Mouse (Mus musculus) lung, adult 10 weeks (tissue): ENCODE data around the gene Zfp961. TPM values are rescaled to one million over a fixed set of nuclear protein-coding genes. Genes with fewer than 3 reads are reported as not detected.

ENCODE experiments used
- polyA plus RNA-seq: library from polyadenylated mRNA; stranded (reverse); fragments of 350-450 nt; fragmentation: Illumina TruSeq; extraction: RNeasy Lipid Tissue Mini Kit (QIAGEN cat#74804); gene quantifications from one replicate; pipeline ENCODE4 v1.2.3, GENCODE M21; 2014; ENCODE audit warnings: low read depth, low replicate concordance; ENCODE audit not compliant: insufficient read depth

Gene Zfp961
- 8.9 TPM for polyA plus RNA-seq

GRCm38 (mm10) chr8:71950482-71951221 lies at the start of gene Zfp961:
TSS of gene Zfp961 (plus strand) at chr8:71951038.

GRCm38 (mm10) chr8:71908309-71909261 lies 42.3 kb upstream of the Zfp961 start, which contains the start of the genes Zfp882 and Zfp617:
TSS of gene Zfp882 (plus strand) at chr8:71908608.
TSS of gene Zfp617 (plus strand) at chr8:71908635.

DNA sequence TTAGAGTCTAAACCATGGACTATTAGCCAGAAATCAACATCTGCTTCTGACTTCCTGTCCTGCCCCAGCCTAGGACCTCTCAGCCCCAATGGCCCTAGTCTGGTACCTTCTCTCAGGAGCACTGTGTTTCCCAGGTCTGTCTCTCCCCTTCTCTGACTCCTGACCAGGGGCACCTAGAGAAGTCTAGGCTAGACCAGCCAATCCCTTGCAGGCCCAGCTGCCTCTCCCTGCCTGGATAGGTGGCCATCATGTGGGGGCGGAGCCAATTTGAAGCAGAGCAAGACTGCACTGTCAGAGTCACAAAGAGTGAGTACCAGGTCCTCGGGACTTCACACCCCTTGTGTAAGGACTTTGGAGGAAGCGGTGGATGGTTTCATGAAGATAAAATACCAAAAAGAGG lies 58.6 kb downstream of the Zfp961 start, which contains the start of gene Cyp4f18:
Cyp4f18 (minus strand) TSS at position 154 of the 400 bp plus-strand sequence.

DNA sequence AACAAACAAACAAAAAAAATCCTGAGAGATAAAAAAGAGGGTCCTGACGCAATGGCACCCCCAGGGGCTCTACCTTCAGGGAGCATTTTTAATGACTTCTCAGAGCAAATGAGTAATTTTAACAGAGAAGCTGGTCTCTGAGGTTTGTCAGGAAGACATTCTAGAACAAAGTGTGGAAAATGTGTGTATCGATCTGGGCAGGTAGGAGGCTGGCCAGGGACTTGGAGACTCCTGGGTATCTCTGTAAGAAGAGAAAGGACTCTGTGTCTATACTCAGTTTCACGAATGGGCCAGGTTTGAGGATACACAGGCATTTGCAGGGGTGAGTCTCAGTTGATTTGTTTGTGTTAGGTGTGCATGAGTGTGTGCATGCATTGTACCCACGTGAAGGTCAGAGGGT lies 90.1 kb downstream of the Zfp961 start, which contains the start of gene Olfr372:
Olfr372 (plus strand) TSS at position 301 of the 400 bp plus-strand sequence.

Other genes with a start within 250 kb of the Zfp961 start
- gene B3gnt3, start 249.2 kb upstream of the Zfp961 start, polyA plus RNA-seq = 7.3 TPM
- 3.7 TPM for gene Fcho1, start 225.3 kb upstream of the Zfp961 start, polyA plus RNA-seq
- 2.6 TPM for gene Zfp709, start 69.0 kb upstream of the Zfp961 start, polyA plus RNA-seq
- gene Zfp882, start 42.4 kb upstream of the Zfp961 start, polyA plus RNA-seq = 1.8 TPM
- 12.6 TPM for gene Zfp617, start 42.4 kb upstream of the Zfp961 start, polyA plus RNA-seq
- gene Cyp4f18, start 58.6 kb downstream of the Zfp961 start, polyA plus RNA-seq = 12.6 TPM
- not detected for gene Olfr372, start 90.2 kb downstream of the Zfp961 start, polyA plus RNA-seq
- gene Olfr373, start 132.1 kb downstream of the Zfp961 start, polyA plus RNA-seq = not detected
- gene Olfr374, start 156.0 kb downstream of the Zfp961 start, polyA plus RNA-seq = not detected
- 317 TPM for gene Tpm4, start 183.9 kb downstream of the Zfp961 start, polyA plus RNA-seq
- 39.2 TPM for gene Rab8a, start 210.2 kb downstream of the Zfp961 start, polyA plus RNA-seq
- gene Hsh2d, start 238.6 kb downstream of the Zfp961 start, polyA plus RNA-seq = 1.3 TPM